Mouse (Mus musculus) neural tube, embryonic 11.5 days (tissue): ENCODE data around the gene Fam160a1. TPM values are rescaled to one million over a fixed set of nuclear protein-coding genes. Genes with fewer than 3 reads are reported as not detected.

Experiments used
- polyA plus RNA-seq: library from polyadenylated mRNA; unstranded; fragments of >200 nt; fragmentation: Nextera tagmentation; extraction: Ambion mirVana; gene quantifications from 2 replicates; pipeline ENCODE4 v1.2.1, GENCODE M21; 2014

Gene Fam160a1
- polyA plus RNA-seq, 1 experiment from 2014 or later: 0.84 TPM

Other genes starting within 250 kb of the Fam160a1 start
- gene Gatb, start 243.2 kb downstream of the Fam160a1 start, polyA plus RNA-seq: 23.2 and 25.3 TPM in 2 replicates
- gene Glt28d2, start 70.2 kb upstream of the Fam160a1 start, polyA plus RNA-seq: 0.24 and 0.53 TPM in 2 replicates
- 0.82 and 2.0 TPM in 2 replicates for gene Gm37240, start 70.2 kb upstream of the Fam160a1 start, polyA plus RNA-seq
- gene Sh3d19, start 153.8 kb upstream of the Fam160a1 start, polyA plus RNA-seq: 11.1 and 11.8 TPM in 2 replicates
- not detected in 2 replicates for gene Prss48, start 185.2 kb upstream of the Fam160a1 start, polyA plus RNA-seq